Mouse (Mus musculus) adrenal gland, postnatal 36 days (tissue): Measurements from ENCODE around the gene Lrrc8d. TPM values are rescaled to one million over a fixed set of nuclear protein-coding genes. Genes with fewer than 3 reads are reported as not detected.

Experiments
- DNase-seq, 2 experiments: peaks; one replicate each; pipeline ENCODE4 v3.0.0; 2021; ENCODE audit warnings: mixed read lengths in 1 of 2
- total RNA-seq, 2 experiments: library from RNA; stranded (reverse); gene quantifications; 2 replicates each; pipeline ENCODE4 v1.2.3; 2021

Gene Lrrc8d
- total RNA-seq, 2 experiments from 2014 or later = 97.8 to 115 TPM

DNA sequence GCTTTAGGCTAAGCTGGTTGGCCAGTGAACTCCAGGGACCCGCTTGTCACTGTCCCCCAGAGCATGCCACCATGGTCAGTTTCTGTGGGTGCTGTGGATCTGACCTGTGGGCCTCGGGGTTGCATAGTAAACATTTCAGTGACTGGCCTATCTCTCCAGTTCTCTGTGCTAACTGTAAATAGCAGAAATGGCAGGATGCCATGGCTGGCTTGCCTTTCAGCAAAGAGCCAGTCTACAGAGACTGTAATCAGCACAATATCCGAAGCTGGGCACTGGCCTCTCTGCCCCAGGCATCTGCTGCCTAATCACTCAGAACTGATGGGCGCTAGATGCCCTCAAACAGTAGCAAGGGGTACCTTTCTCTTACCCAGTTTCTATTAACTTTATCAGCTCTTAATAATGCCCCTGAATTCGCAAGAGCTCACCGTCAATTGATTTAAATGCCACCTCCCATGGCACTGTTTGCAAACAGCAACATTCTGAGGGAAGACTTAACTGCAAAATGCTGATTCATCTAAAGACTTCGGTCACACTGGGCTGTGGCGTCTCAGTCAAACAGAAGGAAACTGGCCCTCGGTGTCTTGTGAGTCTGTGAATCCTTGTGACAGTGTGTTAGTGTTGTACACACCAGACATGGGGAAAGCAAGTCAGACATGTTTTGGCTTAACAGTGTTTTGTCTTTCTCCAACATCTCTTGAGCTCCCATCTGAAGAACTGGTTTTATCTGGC, 117.6 kb downstream of the Lrrc8d start:
- no peak for DNase-seq

DNA sequence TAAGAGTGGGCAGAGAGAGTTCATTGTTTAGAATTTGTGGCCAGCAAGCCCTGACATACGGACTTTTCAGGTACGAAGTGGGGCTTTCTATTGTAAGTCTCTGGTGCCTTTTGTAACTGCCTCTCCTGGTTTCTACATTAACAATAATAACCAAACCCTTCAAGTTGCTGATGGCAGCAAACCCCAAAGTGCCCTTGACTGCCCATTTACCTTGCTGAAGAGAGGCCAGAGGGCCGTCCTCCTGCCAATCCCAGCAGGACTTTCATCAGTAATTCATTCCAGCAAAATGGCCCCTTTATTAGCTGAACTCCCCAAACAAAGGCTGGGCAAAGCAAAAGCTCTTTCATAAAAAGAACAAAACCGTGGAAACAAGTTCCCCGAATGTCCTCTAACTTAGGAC, 118.6 kb downstream of the Lrrc8d start:
- DNase-seq = no peak

DNA sequence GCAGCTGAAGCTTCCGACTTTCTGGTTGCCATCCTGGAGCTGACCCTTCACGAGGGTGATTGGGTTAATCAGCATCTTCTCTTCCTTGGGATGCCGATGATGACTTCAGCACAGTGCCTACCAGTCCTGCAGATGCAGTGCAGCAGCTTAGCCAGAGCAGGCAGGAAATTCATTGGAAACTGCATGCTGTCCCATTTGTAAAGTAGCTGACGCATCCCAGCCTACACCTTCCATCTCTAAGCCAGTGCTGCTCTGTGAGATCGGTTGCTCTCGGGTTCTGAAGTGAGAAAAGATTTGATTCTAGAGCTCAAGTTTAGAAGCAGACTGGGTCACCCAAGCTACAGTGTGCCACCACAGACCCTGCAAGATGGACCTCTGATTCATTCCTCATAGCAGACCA, 121.6 kb downstream of the Lrrc8d start:
- DNase-seq = no peak

DNA sequence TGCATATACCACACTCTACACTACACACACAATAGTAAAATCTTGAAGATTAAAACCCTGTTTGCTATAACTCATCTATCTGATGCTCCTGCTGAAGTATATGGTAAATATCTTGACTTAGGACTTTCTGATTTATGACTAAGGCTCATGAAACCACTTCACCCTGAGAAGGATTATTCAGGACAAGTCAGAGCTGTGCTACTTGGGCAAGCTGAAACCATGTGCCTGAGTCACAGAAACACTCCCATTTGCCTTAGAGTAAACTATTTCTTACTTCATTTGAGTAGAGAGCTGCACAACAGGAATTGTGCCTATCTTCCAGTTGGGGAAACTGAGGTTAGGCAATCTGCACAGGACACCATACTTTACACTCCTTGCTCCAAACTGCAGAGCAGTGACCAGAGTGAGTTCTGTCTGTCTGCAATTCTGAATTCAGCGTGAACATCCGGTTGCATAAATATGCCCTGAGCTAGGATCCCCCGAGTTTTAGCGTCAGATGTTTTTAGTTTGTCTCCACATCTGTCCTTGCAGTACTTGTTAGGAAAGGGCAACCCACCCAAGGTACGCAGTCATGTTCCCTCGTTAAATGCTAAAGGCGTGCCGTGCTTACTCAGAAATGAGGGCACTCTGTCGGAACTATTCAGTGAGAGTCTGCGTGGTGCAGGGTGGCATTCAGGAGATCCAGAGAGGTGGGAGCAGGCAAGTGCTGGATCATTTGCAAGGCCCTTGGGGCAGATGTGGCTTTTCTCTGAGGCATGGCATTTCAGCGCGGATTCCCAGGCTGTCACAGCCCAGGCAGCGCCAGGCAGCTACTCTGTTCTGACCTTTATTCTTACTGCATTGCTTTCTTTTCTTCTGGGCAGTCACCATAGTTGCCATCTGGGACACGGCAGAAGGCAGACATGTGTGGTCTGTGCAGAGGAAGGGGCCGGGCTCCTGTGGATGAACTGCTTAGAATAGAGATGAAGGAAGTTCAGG, 123.0 kb downstream of the Lrrc8d start:
- peak in 1 of 2 experiments; percentile 43 for DNase-seq

DNA sequence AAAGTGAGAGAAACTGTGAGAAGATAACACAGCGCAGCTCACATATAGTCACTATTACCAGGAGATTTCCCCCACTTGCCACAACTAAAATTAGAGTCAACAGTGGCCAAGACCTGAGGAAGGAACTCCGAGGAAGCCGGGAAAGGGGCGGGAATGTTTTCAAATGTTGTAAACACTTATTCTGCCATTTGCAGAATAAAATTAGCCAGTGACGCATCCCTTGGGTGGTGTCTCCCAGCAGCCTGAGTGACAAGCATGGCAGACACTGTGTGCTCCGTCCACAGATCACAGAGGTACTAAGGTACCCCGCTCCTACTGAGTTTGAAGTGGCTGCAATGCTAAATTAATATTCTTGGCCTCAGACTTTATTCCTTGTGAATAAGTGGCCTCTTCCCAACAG, 124.5 kb downstream of the Lrrc8d start:
- no peak for DNase-seq

DNA sequence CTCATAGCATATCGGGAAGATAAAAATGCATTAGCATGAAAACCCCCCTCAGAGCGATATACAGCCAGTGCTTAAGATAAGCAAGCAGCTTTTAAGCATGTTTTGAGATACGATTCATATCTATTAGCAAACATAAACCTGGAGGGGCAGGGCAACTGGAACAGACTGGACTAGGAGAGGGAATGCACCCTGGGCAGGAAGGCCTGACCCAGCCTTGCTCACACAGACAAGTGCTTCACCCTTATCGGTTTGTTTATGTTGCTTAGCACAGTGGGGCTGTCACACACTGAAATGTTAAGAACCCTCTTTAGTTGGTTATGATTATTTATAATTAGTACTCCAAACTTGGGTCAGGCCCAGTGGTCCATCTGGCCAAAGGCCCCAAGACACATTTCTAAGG, 125.1 kb downstream of the Lrrc8d start:
- DNase-seq = no peak

DNA sequence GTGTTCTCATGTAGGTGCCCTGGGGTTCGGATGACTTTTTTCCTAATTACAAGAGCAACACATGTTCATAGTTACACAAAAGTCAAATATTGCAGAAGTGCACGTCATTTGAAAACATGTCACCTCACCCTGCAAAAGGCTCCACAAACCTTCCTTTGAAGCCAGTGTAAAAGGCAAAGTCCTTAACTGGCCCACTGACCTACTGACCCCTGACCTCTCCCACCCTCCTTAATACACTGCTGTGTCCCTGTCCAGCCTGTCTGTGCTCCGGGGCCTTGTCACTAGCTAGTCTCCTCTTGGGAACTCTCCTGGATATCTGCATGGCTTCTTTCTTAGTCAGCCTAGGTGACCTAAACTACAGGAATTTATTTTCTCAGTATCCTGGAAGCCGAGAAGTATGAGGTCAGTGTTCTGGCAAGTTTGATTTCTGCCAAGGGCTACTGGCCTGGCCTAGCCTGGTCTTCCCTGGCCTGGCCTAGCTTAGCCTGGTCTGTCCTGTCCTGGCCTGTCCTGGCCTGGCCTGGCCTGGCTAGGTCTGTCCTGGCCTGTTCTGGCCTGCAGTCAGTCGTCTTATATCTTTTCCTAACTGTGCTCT, 127.2 kb downstream of the Lrrc8d start:
- no peak for DNase-seq

DNA sequence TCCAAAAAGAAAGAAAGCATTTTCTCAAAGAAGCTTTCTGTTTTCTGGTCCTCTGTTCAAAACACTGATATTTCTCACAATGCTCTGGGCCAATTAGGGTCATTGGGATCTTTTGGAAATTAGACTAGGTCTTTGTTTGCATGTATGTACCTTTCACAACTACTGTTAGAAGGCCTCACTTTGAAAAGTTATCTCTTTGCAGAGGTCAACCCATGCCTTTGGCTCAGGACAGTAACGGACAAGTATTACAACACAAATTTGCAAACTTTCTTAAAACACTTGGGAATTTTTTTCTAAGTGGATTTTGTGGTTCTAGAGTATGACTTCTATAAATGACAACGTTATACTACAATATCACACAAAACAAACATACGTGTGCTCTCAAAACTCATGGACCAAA, 128.3 kb downstream of the Lrrc8d start:
- DNase-seq = no peak

DNA sequence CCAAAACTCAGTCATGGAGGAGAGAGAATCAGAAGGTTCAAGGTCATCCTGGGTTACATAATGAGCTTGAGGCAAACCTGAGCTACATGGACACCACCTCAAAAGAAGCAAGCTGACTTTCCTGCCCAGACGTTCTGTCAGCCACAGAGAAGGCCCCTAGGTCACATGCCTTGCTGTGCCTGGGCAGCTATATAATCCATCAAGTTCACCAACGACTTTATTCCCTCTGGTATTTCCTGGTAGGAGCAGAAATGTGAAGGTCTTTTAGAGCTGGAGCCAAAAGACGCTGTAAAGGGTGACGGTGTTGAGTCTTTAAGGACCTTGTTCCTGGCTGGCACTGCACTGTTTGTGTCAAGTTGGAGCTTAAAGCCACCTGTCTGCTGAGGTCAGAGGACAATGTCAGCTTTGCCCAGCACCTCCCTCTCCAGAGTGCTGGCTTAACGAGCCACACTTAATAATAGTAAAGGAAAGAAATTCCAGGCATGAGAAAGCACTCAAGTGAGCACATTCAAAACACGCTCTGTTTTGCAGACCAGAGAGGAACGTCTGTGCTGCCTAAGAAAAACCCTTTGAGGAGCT, 129.3 kb downstream of the Lrrc8d start:
- peak; percentile 46 to 49 for DNase-seq

DNA sequence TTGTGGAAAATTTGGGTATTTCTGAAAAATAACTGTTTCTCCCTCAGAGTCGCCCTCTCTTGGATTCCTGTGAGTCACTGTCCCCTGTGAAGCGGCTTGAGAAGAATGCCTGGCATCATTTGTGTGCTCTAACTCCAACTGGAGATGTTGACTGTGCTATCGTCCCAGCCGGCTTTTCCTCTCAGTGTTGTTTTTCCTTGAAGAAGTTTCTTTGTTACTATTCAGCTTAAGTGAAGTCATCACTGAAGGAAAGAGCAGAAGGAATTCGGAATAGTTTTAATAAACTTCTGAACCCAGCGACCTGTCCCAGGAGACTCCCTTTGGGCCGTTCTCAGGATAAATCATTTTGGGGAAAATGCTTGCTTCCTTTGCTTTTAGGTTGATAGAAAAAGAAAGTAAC, 132.4 kb downstream of the Lrrc8d start:
- DNase-seq = no peak

DNA sequence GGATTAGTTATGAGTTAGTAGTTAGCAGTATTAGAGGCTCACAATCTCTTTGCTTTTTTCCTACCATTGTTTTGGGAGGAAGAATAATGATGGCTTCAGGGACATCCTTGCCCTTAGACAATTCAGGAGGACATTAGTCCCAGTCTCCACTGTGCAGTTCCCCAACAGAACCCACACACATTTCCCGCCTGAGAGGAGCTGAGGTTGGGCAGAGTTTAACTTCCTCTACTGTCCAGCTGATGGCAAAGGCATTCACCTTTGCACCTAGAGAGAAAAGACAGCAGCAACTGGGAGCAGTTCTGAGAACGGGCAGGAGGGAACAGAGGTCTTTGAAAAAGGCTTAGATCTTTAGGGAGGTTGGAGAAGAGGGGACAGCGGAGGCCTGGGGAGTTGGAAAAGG, 134.2 kb downstream of the Lrrc8d start:
- no peak for DNase-seq

DNA sequence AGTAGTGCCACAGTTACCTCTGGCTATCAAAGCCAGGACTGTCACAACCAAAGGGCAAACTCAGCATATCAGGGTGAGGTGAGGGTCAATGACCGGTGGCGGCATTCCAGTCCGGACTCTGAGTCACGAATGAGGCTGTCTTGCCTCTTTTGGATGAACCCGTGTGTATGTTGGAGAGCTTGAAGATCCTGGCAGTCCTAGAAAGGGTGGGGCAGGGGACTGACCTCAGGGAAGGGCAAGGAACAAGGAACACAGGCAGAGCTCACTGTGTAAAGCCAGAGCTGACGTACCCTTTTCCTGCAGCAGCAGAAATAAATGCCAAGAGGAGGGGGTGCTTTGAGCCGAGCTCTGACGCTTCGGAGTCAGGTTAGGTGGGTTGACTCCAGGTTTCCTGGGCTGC, 136.2 kb downstream of the Lrrc8d start:
- peak; percentile 86 to 88 for DNase-seq

DNA sequence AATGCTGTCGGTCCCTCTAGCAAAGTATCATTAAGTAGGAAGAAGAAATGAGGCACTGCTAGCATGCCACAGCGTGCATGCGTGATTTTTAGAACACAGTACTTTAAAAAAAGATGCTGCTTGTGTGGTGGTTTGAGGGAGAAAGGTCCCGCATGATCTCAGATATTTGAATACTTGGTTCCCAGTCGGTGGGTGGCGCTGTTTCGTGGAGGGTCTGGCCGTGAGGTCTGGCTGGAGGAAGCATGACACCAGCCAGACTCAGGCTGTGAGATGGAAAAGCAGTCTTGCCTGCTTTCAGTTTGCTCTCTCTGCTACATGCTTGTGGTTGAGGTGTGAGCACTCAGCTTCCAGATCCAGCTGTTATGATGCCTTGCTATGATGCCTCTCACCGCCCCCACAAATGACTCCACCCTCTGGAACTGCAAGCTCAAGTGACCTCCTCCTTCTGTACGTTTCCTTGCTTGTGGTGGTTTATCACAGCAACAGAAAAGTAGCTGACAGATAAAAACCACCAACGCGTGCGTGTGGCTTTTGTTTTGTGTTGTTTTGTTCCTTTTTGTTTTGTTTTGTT, 140.1 kb downstream of the Lrrc8d start:
- no peak for DNase-seq

DNA sequence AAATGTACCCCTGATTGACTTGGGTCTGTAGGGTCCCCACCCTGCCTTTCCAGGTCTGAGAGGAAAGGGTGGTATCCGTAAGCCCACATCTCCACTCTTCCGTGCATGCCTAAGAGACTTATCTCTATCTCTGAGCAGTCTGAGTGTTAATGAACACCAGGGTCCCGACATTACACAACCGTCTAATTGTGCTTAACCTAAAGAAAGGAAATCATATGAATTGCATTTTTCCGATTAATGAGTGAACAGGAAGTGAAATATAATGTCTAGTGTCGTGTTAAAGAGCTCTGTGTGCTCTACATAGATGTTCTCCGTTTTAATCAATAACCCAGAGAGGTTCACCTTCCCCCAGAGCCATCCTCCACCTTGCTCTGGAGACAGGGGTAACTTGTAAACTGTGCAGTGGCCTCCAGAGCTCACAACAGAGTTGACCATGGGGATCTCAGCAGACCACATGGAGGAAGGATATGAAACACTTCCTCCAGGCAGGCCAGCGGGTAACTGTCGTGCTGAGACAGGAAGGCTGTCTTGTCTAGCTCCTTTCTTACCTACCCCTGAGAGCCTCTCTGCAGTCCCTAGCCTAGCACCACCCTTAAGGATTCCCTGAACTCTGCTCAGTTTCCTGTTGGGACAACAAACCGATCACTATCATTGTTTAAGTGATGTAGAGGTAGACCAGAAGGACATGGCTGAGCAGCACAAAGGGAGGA, 144.4 kb downstream of the Lrrc8d start:
- DNase-seq = no peak

DNA sequence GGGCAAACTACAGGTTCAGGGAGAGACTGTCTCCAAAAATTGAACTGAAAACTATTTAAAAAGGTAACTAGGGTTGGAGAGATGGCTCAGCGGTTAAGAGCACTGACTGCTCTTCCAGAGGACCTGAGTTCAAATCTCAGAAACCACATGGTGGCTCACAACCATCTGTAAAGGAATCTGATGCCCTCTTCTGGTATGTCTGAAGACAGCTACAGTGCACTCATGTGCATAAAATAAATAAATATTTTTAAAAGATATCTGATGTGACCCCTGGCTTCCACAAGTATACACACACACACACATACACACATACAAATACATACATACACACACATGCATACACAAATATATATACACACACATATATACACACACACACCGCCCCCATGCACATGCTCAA, 145.3 kb downstream of the Lrrc8d start:
- DNase-seq = no peak

DNA sequence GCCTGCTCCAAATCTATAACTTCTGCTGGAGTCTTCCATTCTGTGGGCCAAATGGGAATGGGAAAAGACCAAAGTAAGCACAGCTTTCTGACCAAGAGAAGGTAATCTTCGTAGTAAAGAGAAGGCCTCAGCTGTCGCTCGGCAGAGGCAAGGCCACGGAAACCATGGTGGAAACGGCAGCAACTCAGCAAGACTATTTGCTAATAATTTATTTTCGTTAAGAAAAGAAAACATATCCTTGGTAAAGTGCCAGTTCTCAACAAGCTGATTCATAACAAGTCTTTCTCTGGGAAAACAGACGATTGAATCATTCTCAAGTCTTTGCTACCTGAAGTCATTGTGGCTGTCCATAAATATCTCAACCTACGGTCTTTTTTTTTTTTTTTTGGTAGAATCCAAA, 148.0 kb downstream of the Lrrc8d start:
- peak; percentile 39 to 49 for DNase-seq

DNA sequence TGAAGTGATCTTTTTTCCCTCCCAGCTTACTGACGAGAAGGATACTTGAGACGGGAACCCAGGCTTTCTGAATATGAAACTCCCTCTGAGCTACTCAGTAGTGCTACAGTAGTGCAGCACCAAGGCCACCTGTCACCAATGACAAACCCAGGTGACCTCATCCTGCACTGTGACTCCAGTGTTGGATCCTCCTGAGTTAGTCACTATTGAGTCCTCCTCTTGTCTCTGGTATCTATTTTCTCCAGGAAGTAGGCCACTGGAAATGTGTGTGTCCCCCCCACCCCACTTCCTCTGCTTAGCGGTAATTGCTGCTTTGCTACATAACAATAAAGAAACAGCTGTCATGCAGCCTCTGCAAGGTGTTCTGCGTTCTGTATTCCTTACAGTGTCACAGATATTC, 149.5 kb downstream of the Lrrc8d start:
- DNase-seq = peak; percentile 60 to 65

DNA sequence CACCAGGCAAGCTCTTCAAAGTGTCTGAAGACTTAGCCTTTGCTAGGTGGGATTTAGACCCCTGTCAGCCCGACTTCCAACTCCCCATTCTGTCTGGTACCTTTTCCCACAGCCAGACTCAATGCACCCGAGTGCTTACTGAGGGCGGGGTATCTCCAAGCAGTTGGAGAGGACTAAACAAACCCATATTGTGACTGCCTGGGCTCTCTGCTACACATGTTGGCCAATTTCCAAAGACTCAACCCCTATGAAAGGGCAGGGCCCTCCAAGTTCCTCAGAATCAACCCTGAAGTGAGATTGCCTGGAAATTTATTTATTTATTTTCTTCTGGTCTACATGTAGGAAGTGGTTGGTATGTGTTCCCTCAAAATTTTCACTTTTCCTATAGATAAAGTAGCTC, 149.9 kb downstream of the Lrrc8d start:
- DNase-seq = no peak

DNA sequence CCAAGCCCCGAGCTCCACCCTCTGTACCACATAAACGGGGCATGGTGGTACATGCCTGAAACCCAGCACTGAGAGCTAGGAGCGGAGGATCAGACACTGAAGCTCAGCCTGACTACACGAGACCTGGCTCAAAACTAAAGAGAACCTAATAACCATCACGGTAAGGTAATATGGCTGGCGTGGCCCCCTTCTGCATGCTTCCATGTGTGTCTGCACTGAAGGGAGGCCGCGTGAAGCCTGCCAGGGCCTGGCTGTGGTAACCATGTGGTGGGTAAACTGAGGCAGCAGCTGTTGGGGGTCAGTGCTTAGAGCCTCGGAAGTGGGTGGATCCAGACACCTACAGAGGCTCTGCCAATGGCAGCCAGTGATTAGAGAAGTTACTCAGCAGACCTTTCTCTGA, 153.5 kb downstream of the Lrrc8d start:
- DNase-seq = no peak

DNA sequence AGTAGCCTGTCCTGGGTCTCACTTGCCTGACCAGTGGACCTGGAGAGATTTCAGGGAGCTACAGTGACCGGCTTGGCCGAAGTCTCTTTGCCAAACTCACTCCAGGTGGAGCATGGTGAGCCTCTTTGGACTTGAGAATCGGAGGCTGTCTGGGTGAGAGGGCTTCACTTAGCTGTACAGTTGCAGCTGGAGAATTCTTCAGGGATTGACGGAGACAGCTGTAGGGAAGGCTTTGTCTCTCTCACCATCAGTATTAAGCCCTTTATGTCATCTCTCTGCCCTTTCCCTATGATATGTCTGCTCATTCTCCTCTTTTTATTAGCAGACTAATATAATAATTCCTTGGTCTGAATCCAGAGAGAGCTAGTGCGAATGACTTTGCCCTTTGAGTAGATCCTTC, 157.7 kb downstream of the Lrrc8d start:
- DNase-seq = peak in 1 of 2 experiments; percentile 9
